Mouse (Mus musculus): Measurements from ENCODE around the gene Tbca.

Tbca gene

DNA sequence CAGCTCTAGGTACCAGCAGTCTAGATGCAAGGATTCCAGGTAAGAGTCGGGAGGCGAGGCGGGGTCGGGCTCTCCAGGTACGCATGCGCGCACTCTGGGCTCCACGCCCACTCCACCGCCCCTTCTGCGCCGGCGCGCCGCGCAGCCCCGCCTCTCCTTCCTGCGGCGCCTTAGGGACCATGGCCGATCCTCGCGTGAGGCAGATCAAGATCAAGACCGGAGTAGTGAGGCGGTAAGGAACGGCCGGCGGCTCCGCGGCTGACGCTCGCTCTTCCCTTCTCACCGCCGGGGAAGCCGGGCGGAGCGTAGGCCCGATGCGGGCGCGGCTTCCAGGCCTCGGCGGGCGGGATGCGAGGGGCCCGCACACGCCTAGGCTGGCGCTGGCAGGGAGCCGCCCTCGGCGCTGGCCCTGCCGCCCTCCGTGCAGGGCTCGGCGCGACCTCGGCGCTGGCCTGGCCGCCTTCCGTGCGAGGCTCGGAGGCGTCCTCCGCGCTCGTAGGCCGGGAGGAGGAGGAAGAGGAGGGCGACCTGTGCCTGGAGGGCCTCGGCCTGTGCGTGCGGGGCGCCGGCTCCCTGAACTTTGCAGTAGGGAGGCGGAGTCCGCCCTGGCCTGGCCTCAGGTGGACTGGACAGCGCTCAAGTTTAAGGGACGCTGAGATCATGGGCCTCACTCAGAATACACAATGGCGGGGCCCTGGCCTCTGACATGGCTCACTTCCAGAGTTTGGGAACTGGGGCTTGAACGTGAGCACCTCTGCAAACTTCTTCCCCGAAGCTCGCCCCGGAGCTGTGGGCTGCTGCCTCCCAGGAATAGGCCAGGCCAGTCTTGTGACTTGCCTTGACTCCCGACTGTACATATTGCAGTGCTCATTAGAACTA lies at the start of gene Tbca:
Gene Tbca (plus strand): TSS at position 140 of the 879 bp plus-strand sequence.
- peak; percentile 85 for DNase-seq (ENCODE audit: low spot score)

DNA sequence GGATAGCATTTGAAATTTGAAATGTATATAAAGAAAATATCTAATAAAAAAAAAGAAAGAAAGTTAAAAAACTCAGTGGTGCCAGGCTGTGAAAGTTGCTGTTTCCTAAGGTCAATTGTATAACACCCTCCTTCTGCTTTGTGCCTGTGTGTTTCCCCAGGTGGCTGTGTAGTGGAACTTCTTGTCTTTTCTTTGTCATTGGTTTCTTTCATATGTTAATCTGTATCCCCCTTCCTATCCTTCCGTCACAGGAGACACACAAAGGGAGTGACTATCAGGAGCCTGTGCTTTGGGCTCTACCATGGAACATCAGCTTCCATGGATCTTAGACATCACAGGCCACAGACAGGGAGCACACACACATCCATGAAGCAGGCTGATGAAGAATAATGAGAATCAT lies 43.5 kb upstream of the Tbca start:
- no peak for DNase-seq (ENCODE audit: low spot score)

DNA sequence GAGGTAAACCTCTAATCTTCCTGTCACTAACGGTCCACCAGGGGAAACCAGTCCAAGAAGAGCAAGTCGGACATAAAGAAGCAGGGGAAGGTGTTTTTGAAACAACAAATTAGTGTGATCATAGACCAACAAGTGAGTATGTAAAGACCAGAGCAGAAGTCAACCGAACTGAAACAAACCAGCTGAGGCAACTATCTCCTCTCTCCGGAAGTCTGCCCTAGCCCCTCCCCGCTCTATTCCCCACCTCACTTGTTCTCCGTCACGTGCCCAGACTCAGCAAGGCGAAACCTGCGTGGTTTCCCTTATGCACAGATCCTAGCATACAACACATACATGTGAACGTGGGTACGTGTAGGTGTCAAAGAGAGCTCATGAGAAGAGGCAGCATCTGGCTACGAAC lies 22.9 kb upstream of the Tbca start:
- no peak for DNase-seq (ENCODE audit: low spot score)

- DNase-seq (ENCODE audit: low spot score) = no peak
These were observed 20.1 kb upstream of the Tbca start for GRCm38 (mm10) chr13:94768460-94769154.

GRCm38 (mm10) chr13:94769155-94769470 lies 19.6 kb upstream of the Tbca start:
- DNase-seq (ENCODE audit: low spot score) = no peak

- DNase-seq (ENCODE audit: low spot score) = no peak
These were observed 1.8 kb upstream of the Tbca start for GRCm38 (mm10) chr13:94786866-94787265.

DNA sequence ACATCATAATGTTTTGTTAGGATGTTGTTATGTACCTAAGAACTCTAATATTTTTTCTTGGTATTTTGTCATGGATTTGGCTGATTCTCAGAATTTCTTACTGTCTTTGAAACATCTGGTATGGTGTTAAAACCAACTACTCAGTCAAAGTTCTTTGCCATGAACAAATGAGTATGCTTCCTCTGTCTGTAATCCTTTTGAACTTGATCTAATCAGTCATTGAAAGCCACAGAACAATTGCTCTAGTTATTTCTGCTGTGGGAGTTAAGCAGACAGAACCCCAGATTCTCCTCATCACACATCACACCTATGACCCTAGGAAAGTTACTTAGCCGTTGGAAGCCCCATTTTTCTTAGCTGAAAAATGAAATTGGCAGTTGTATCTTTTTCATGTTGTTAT lies 6.0 kb downstream of the Tbca start:
- no peak for DNase-seq (ENCODE audit: low spot score)

DNA sequence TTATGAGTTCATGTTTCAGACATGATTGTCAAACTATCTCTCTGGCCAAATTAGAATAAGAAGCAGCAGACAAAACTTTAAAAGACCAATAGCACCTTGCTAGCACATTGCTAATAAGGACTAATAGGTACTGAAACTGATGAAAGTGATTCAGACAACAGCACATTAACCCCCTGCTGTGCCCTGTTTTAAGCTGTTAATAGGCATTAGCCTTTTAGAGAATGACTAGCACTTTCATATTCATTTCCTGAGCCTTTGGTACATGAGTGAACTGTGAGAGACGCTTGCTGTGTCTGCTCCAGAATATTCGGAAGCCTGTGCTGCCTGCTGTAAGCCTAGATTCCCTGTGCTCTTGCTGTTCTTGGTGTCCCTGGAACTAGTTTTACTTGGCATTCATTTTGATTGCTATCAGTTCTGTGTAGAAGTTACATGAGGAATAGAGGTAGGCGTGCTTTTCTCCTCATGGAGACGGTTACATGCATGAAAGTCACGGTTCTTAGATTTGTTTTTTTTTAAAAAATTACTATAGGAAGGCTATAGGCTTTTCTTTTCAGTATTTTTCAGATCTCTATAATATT lies 14.9 kb downstream of the Tbca start:
- no peak for DNase-seq (ENCODE audit: low spot score)

DNA sequence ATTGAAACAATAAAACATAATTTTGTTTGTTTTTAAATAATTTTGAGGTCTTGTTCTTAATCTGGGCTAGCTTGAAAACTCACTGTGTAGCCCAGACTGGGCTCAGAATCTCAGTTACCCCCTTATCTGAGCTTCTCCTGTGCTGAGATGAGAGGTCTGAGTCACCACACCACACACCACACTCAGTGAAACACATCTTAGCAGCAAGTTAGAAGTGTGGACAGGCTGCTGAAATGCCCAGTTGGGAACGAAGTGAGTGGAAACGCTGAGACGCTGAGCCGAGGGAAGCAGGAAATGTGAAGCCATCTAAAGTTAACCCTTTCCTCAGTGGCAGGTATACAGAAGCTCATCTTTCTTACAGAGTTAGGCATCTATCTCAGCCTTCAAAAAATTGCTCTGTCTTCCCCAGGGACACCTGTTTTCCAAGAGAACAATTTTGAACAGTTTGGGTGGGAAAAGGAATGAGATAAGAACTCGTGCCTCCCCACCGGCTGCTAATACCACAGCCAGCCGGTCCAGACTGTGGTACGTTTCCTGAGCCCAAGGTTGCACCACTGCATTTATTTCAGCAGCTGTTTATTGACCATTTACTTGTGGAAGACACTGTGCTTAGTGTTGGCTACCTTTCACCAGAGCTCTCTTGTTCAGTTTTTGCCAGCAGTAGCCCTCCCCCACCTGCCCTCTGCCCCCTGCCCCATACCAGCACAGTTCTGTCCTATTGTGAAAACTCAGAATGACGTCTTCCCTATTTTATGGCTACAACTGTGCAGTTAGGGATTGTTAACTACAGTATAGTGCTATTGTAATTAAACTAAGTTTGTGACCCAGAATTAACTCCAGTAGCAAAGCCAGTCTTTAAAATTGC lies 17.8 kb downstream of the Tbca start:
- no peak for DNase-seq (ENCODE audit: low spot score)

- no peak for DNase-seq (ENCODE audit: low spot score)
These were observed 19.9 kb downstream of the Tbca start for GRCm38 (mm10) chr13:94808596-94808995.

GRCm38 (mm10) chr13:94809724-94810123 lies 21.0 kb downstream of the Tbca start:
- no peak for DNase-seq (ENCODE audit: low spot score)

- DNase-seq (ENCODE audit: low spot score) = no peak
These were observed 22.7 kb downstream of the Tbca start for GRCm38 (mm10) chr13:94811451-94811850.

DNA sequence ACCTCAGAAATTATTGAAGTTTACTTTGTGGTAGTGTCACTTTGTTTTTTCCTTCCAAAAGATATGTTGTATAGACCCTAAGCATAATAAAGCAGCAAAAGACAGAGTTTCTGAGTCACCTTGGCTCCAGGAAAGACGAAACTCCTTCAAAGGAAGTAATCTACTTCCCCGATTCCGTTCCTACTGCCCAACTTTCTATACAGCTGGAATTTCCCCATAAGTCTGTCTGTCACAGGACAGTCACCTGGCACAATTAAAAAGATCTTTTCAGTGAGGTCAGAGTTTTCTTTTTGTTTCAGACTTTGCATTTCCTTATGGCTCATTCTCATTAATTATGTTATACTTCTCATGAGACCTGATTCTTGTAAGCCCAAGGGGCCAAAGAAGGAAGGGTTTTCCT lies 25.1 kb downstream of the Tbca start:
- no peak for DNase-seq (ENCODE audit: low spot score)

DNA sequence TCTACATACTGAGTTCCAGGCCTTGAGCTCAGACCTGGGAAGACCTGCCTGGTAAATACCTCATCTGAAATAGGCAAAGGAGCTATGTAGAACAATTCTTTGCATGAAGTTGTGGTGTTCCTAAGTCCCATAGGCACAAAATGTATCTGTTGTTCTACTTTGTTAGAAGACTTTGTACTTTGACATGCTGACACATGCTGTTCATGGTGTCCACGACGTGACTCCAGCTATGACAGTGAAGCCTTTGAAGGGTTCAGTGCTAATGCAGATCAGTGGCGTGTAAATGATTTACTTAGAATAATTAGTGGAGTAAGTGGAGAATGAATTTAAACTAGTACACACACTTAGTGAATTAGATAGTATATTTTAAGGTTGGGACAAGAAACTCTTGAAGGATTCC lies 31.8 kb downstream of the Tbca start:
- no peak for DNase-seq (ENCODE audit: low spot score)

DNA sequence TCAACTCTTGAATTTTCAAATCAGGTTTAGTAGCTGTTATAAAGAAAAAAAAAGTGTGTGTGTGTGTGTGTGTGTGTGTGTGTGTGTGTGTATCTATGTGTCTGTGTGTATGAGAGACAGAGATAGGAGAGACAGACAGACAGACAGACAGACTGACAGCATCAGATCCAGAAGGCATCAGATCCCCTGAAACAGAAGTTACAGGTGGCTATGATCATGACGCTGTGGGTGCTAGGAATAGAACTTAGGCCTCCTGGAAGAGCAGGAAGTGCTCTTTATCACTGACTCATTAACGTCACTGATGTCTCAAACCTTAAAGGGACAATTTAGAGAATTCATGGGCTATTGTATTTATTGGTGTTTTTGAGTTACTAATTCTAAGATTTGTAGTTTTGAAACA lies 32.2 kb downstream of the Tbca start:
- no peak for DNase-seq (ENCODE audit: low spot score)

GRCm38 (mm10) chr13:94826389-94826788 lies 37.7 kb downstream of the Tbca start:
- no peak for DNase-seq (ENCODE audit: low spot score)

GRCm38 (mm10) chr13:94826986-94827385 lies 38.3 kb downstream of the Tbca start:
- no peak for DNase-seq (ENCODE audit: low spot score)

GRCm38 (mm10) chr13:94827847-94828246 lies 39.1 kb downstream of the Tbca start:
- DNase-seq (ENCODE audit: low spot score) = no peak

DNA sequence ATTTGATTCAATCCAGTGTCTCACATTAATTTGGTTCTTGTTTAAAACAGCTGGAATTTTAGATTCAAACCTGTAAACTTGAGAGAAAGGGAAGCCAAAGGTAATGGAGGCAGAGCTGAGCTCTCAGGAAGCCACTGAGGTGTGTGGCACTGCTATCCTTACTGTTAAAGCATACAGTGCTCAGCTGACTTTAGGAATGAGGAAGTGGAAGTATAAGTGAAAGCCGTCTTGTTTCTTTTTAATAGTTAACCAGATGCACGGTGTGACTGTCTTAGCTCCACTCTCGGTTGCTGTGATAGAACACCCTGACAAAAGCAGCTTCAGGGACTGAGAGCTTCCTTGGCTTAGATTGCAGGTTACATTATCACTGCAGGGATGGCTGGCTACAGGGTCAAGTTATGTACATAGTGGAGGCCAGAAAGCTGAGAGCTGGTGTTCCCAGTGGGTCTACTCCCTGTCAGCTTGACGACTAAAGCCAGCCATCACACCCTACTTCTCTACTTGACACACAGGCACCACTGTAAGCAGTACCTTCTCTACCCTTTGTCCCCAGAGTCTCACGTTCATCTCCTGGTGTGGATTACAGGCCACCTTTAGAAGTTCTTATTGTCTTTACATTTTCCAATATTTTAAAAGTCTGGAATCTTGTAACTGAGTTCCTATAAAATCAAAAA lies 49.5 kb downstream of the Tbca start:
- no peak for DNase-seq (ENCODE audit: low spot score)

DNA sequence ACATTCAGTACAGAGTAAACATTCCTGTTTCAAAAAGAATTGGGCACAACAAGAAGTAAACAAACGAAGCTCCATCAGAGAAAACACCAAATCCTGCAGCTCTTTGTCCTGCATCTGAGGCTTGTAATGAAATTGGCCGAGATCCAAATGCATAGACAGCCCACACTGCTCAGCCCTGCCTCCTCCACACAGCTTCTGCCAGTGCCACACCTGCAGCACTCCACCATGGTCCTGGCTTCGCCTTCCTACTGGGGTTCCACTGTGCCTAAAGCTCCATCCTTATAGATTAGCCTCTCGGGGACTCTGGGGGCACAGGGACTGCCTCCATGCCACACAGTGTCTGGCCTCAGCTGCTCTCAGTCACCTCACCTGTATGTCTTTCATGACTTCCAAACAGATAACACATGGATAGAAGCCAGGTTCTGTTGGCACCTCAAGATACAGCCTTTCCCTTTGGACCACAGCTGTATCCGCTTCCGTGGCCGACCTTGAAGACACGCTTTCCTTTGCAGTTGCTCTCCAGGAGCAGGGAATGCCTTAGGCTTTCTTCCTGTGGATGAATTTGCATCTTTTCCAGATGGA lies 50.1 kb downstream of the Tbca start:
- no peak for DNase-seq (ENCODE audit: low spot score)

GRCm38 (mm10) chr13:94843236-94843635 lies 54.5 kb downstream of the Tbca start:
- DNase-seq (ENCODE audit: low spot score) = no peak
